Mouse (Mus musculus) stomach, postnatal 0 days (tissue): ENCODE data around the gene Cttn. TPM values are rescaled to one million over a fixed set of nuclear protein-coding genes. Genes with fewer than 3 reads are reported as not detected.

Source experiments
- ATAC-seq: fragments of 200-750 bp; cut with Nextera tagmentation; 2 replicates; pipeline ENCODE4 v1.8.0; 2017; ENCODE audit not compliant: low FRiP score, low TSS enrichment
- DNase-seq: peaks from one replicate; pipeline ENCODE4 v3.0.0-alpha.2; 2016; ENCODE audit warnings: low spot score
- H3K27ac ChIP-seq: fragments of 300-500 bp; sonication (generic); replicated peaks from 2 replicates; pipeline ENCODE4 v1.5.1; 2014; ENCODE audit warnings: mild to moderate bottlenecking, control low read depth
- H3K27me3 ChIP-seq: fragments of 300-500 bp; sonication (generic); 2 replicates; pipeline ENCODE4 v1.6.1; 2014; ENCODE audit warnings: low read length; ENCODE audit not compliant: control insufficient read depth, insufficient read depth
- H3K36me3 ChIP-seq: fragments of 300-500 bp; sonication (generic); 2 replicates; pipeline ENCODE4 v1.6.1; 2014; ENCODE audit warnings: low read length, mixed read lengths; ENCODE audit not compliant: control insufficient read depth, insufficient read depth
- H3K4me1 ChIP-seq: fragments of 300-500 bp; sonication (generic); replicated peaks from 2 replicates; pipeline ENCODE4 v1.6.1; 2014; ENCODE audit warnings: antibody characterized with exemption; ENCODE audit not compliant: control insufficient read depth, insufficient read depth
- H3K4me2 ChIP-seq: fragments of 300-500 bp; sonication (generic); replicated peaks from 2 replicates; pipeline ENCODE4 v1.6.1; 2014; ENCODE audit warnings: low read depth, mild to moderate bottlenecking, control low read depth, moderate library complexity
- H3K4me3 ChIP-seq: fragments of 300-500 bp; sonication (generic); 2 replicates; pipeline ENCODE4 v1.5.1; 2014; ENCODE audit warnings: low read depth, low read length, control low read depth
- H3K9ac ChIP-seq: fragments of 300-500 bp; sonication (generic); 2 replicates; pipeline ENCODE4 v1.6.1; 2014; ENCODE audit warnings: mild to moderate bottlenecking, low read length, control low read depth, mixed read lengths
- H3K9me3 ChIP-seq: fragments of 300-500 bp; sonication (generic); 2 replicates; pipeline ENCODE4 v1.6.1; 2016; ENCODE audit warnings: low read length; ENCODE audit not compliant: control insufficient read depth
- CTCF ChIP-seq: IDR thresholded peaks from 2 replicates; pipeline ENCODE4 v1.5.1; 2016; ENCODE audit warnings: antibody characterized with exemption, low read depth, mild to moderate bottlenecking, moderate library complexity
- EP300 ChIP-seq: optimal IDR thresholded peaks from 2 replicates; pipeline ENCODE3; 2016; ENCODE audit warnings: antibody characterized with exemption
- WGBS: fragments of 180-500 bp; shearing (Covaris S2); extraction: QIAGEN DNeasy Blood & Tissue Kit; methylation state at CpG from one replicate; pipeline ENCODE4 v1.1.7; 2014; 5-methylcytosine and 5-hydroxymethylcytosine counted together
- polyA plus RNA-seq: library from polyadenylated mRNA; unstranded; fragments of >200 nt; fragmentation: Nextera tagmentation; extraction: Ambion mirVana; gene quantifications from 2 replicates; pipeline ENCODE4 v1.2.1, GENCODE M21; 2015

Cttn gene
- polyA plus RNA-seq, 1 experiment from 2014 or later: 137 TPM

GRCm38 (mm10) chr7:144402492-144402891 lies 68.3 kb downstream of the Cttn start:
- no peak overlapping the region for H3K9ac ChIP-seq
- no peak for TF ChIP-seq EP300
- H3K36me3 ChIP-seq: no peaks in the 10 kb centered on the region
- no peak for DNase-seq
- H3K27ac ChIP-seq: no peak overlapping the region
- H3K4me2 ChIP-seq: no peak overlapping the region
- H3K4me3 ChIP-seq: no peak overlapping the region
- H3K27me3 ChIP-seq: no peaks in the 10 kb centered on the region
- 61% methylated on average over 4 of the region's 4 CpGs for WGBS
- H3K9me3 ChIP-seq: no peaks in the 10 kb centered on the region
- ATAC-seq: no peak
- no peaks in the 10 kb centered on the region for H3K4me1 ChIP-seq

DNA sequence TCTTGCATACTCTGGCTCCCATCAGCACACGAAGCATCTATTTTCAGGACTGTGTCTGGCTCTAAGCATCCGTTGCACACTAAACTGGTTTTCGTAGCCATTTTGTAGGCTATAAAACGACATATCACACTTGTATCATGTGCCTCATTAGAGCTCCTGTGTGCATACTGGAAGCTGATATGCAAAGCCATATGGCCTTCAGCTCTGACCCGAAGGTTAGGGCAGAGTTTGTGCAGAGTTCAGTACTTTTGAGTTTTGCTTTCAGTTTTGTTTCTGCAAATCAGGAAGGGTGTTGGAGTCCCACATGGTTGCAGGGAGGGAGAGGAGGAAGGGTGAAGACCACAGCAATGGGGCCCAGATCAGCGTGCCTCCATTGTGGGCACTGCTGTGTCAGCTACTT lies 79.1 kb downstream of the Cttn start:
- no peak overlapping the region for H3K27ac ChIP-seq
- DNase-seq (no peak), ATAC-seq (no peak)
- H3K9ac ChIP-seq: no peak overlapping the region
- H3K4me2 ChIP-seq: no peak overlapping the region
- no peaks in the 10 kb centered on the region for H3K36me3 ChIP-seq
- WGBS: 84% methylated on average over 6 of the region's 6 CpGs
- no peaks in the 10 kb centered on the region for H3K4me1 ChIP-seq
- TF ChIP-seq EP300 (no peak), CTCF (no peak)
- no peak overlapping the region for H3K4me3 ChIP-seq
- no peaks in the 10 kb centered on the region for H3K27me3 ChIP-seq
- H3K9me3 ChIP-seq: no peaks in the 10 kb centered on the region

DNA sequence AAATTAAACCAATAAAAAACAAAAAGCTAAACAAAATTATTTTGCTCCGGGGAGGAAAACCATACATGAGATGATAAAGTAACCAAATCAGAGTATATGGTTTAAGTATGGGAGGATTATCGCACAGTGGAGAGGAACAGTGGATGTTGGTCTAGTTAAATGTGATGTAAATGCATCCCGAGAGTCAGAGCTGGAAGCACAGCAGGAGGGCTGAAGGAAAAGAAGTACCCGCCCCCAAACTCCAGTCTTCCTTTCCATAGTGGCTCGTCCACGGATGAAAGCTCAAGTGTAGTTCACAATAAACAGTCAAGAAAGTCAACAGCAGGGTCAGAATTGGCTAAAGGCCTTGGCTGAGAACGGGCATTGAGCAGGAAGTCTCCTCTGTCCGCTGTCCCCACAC lies 80.1 kb downstream of the Cttn start:
- no peak overlapping the region for H3K4me2 ChIP-seq
- H3K4me3 ChIP-seq: no peak overlapping the region
- no peaks in the 10 kb centered on the region for H3K27me3 ChIP-seq
- WGBS: 64% methylated on average over 8 of the region's 8 CpGs
- H3K9ac ChIP-seq: no peak overlapping the region
- no peak for ATAC-seq
- no peak overlapping the region for H3K27ac ChIP-seq
- no peaks in the 10 kb centered on the region for H3K4me1 ChIP-seq
- DNase-seq: no peak
- no peak for TF ChIP-seq EP300
- no peak for TF ChIP-seq CTCF
- H3K36me3 ChIP-seq: no peaks in the 10 kb centered on the region
- no peaks in the 10 kb centered on the region for H3K9me3 ChIP-seq

GRCm38 (mm10) chr7:144389704-144390103 lies 81.1 kb downstream of the Cttn start:
- Histone ChIP-seq H3K4me2 (no peak overlapping the region), H3K9ac (no peak overlapping the region), H3K36me3 (no peaks in the 10 kb centered on the region), H3K4me1 (no peaks in the 10 kb centered on the region), H3K27me3 (no peaks in the 10 kb centered on the region), H3K9me3 (no peaks in the 10 kb centered on the region), H3K4me3 (no peak overlapping the region), H3K27ac (no peak overlapping the region)
- ATAC-seq (no peak), DNase-seq (no peak)
- 82% methylated on average over 2 of the region's 2 CpGs for WGBS
- TF ChIP-seq EP300: no peak
- no peak for TF ChIP-seq CTCF

DNA sequence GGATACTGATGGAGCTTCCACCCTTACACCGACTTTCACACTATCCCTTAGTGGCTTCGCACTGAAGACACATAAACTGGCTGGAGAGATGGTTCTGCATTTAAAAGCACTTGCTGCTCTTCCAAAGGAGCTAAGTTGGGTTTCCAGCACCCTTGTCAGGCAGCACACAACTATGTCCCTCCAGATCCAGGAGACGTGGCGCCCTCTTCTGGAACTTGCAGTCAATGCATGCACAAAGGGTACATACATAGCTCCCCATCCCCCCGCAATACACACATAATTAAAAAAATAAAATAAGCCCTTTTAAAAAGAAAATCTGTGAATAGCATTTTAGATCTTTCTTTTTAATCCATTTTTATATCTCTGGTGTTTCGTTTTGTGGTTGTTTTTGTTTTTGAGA lies 83.3 kb downstream of the Cttn start:
- Histone ChIP-seq H3K4me1 (no peaks in the 10 kb centered on the region), H3K9ac (no peak overlapping the region), H3K27me3 (no peaks in the 10 kb centered on the region), H3K27ac (no peak overlapping the region), H3K4me3 (no peak overlapping the region), H3K36me3 (no peaks in the 10 kb centered on the region), H3K4me2 (no peak overlapping the region), H3K9me3 (no peaks in the 10 kb centered on the region)
- 0 out of 2 replicates have a peak, but pooled peaks have one; percentile 9 for TF ChIP-seq CTCF
- no peak for TF ChIP-seq EP300
- 88% methylated on average over 6 of the region's 6 CpGs for WGBS
- no peak for ATAC-seq
- no peak for DNase-seq

Other genes with a start within 250 kb of the Cttn start
- 15.2 and 16.1 TPM in 2 replicates for gene Ppfia1, start 82.7 kb upstream of the Cttn start, polyA plus RNA-seq
- gene Fadd, start 111.5 kb upstream of the Cttn start, polyA plus RNA-seq: 7.8 and 8.9 TPM in 2 replicates